Mouse (Mus musculus): Measurements from ENCODE around the gene Sncg.
"Not testable (repeated sequence)": the region's sequence is repeated elsewhere in the genome, so short reads cannot be mapped to it uniquely, and the experiment has no call there.

The Sncg gene

GRCm38 (mm10) chr14:34370921-34371320, 3.7 kb downstream of the Sncg start:
- no peak for DNase-seq (ENCODE audit: low spot score in 2 of 2)

GRCm38 (mm10) chr14:34370203-34370602, 4.4 kb downstream of the Sncg start:
- DNase-seq (ENCODE audit: low spot score in 2 of 2) = no peak

GRCm38 (mm10) chr14:34365147-34365507, 9.5 kb downstream of the Sncg start:
- no peak for DNase-seq (ENCODE audit: low spot score in 2 of 2)

DNA sequence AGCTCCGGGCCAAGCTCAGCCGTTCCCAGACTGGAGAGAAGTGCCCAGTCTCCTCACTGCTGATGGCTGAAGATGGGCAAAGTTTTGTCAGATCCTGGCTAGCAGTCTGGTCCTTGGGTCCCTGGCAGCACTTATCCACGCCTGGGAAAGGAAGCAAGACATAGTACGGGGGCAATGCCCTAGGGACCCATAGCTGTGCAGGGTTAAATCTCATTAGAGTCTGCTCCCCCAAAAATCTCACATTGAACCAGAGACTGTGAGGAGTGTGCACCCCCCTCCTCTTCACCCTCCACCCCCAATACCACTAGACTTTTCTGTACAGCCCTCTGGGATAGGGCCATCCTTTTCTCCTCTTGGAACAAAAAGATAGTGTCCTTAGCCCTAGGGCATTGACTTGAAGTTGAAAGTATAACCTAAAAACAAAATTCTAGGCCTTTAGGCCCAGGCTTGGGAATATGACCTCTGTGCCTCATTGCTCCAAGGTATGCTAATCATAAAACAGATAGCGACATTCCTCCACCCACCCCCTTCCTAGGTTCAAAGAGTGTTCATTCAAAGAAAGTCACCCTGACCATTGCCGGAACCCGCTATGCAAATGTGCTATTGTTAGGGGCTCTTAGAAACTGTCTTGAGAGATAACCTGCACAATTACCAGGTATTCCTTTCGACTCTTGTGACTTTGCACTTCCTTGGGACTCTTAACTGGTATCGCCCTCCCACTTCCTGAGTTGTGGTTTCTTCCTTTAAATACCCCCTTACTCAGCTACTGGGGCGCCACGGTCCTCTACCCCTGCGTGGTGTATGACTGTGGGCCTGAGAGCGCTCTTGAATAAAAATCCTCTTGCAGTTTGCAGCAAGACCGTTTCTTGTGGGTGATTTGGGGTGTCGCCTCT, 10.1 kb downstream of the Sncg start:
- not testable (repeated sequence) for DNase-seq (ENCODE audit: low spot score in 2 of 2)

- no peak for DNase-seq (ENCODE audit: low spot score in 2 of 2)
These were observed 10.9 kb downstream of the Sncg start for GRCm38 (mm10) chr14:34363490-34364253.

DNA sequence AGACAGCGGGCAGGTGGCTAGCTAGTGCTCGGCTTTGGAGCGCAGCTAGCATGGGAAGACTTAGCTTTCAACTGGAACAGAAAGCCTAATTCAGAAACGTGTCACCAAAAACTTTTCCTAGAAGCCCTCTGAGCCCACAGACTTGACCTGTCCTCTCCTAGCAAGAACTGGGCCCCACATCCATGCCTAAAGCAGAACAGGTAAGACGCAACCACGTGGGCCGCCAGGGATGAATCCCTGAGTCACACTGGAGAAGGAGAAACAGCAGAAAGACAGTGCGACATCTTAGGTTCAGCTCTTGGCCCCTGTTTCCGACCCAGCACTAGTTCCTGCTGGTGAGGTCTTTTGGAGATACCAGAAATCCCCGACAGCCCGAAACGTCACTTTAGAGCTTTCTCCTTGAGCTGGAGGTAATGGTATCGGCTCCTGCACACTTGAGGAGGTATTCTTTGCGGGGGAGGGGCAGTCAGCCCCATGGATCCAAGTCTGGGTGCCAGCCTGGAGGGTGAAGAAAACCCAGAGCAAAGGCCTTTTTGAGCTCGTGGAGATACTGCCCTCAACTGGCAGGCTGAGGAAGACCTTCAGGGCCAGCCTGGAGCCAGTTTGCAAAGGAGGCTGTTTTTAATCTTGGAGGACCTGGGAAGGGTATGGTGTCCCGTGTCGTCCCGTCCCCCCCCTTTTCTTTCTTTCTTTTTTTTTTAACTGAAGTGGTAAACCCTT, 11.7 kb downstream of the Sncg start:
- peak in 1 of 2 experiments; percentile 26 for DNase-seq (ENCODE audit: low spot score in 2 of 2)

- DNase-seq (ENCODE audit: low spot score in 2 of 2) = no peak
These were observed 12.5 kb downstream of the Sncg start for GRCm38 (mm10) chr14:34362135-34362534.

DNA sequence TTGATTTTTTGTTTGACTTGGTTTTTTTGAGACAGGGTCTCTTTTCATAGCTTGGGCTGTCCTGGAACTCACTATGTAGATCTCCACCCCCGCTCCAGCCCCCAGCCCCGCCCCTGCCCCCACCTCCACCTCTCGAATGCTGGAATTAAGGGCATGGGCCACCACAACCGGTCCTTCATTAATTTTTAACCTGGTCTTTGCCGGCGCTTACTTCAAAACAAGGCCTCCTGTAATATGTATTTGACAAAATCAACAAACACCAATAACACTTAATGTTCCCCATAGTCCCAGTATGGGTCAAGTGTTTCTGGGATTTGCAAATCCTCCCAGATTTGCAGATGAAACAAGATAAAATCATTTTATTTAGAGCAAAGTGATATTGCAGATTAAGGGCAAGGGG, 14.3 kb downstream of the Sncg start:
- DNase-seq (ENCODE audit: low spot score in 2 of 2) = no peak

DNA sequence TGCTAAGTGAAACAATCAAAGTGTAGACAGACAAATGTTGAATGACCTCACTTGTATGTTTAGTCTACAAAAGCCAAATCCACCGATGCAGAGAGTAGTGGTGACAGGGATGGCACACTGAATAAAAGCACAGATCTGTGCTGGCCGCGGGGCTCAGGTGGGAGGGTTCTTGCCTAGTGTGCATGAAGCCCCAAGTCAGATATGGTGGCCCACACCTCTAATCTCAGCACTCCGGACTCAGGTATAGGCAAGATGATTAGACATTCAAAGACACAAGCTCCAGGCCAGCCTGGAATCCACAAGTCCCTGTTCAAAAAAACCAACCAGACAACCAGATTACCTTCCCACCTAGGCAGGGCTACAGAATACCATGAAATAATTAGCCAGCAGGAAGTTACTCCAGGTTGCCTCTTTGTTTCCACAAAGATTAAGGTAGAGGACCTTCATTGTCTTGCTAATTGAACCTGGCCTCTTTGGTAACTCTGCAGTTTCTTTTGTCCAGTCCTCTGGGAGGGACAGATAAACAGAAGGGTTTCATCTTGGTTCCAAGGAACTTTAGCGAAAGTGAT, 14.8 kb downstream of the Sncg start:
- no peak for DNase-seq (ENCODE audit: low spot score in 2 of 2)

DNA sequence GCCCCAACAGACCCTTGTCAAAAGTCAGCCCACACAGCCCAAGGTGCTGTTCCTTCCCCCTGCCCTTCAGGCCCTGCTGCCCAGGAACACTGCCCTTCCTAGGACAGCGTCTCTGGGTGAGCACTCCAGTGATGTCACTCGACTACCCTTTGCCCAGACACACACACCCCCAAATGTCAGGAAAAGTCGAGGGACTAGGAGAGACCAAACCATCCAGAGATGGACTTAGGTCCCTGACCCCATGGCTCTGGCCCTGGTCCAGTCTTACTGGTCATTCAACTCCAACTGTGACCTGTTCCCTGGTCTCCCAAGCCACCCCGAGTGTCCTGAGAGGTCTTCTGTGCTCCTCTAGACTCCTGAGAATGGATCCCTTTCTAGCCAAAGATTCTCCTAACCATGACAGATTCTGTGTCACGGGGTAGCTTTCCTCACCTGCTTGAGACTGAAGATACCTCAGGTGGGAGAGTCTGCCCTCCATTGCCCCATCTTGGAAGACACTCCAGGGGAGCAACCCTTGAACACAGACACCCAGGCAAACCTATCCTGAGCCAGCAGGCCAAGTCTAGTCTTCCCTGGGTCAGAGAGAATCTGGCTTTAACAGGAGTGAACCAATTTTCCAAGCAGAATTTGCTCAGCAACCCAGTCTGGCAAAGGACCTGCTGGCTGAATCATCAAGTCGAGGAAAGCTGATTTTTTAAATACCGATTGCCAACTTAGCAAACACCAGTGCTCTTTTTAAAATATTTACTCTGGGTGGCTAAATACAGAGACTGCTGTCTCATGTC, 16.7 kb downstream of the Sncg start:
- DNase-seq (ENCODE audit: low spot score in 2 of 2) = no peak

DNA sequence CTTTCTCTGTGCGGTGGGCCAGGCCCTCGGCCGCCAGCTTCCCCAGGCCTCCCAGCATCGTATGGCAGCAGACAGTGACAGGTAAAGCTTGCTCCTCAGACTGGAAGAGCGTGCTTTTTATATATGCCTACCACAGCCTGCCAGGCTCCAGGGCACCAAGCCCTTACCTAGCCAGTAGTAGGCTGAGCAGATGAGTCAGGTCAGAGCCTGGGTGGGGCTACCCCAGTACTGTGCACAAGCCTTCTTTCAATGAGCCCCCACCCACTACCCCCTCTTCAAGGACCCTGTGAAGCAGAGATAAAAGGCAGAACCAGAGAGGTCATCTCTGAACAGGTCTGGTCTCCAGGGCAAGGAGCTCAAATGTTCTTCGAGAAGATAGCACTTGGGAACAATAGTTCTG, 19.3 kb downstream of the Sncg start, which contains the start of gene Fam25c:
TSS of gene Fam25c (minus strand) at position 133 of the 400 bp plus-strand sequence.
- DNase-seq (ENCODE audit: low spot score in 2 of 2) = no peak

DNA sequence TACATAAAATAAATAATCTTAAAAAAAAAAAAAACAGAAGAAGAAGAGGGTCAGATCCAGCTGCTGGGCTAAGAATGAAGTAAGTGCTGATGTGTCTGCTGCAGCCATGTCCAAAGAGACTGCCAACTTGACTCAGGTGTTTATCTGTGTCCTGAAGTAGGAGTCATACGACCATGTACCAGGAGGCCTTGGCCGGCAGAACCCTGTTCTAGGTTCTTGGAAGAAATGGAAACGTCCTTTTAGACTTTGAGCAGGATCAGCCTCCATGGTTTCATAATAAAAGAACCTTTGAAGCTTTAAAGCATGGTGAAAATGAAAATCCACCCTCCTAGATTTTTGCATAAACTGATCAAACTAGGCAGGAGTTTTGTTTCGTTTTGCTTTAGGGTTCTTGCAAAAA, 20.1 kb downstream of the Sncg start:
- DNase-seq (ENCODE audit: low spot score in 2 of 2) = no peak

DNA sequence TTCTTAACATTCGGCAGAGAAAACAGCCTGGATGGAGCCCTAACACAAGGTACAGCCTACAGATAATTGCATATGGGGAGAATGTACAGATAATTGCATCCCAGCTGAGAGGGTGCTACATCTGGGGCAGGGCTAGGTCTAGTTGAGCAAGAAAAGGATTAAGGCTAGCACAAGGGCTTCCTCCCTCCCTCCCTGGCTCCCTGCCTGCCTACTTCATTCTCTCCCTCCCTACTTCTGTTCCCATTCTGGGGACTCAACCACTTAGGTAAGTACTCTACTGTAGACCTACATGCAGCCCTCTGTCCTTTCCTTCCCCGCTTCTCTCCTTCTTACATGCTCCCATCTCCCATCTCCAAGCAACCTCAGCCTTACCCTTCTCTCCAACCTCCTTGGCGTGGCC, 21.3 kb downstream of the Sncg start:
- DNase-seq (ENCODE audit: low spot score in 2 of 2) = no peak

GRCm38 (mm10) chr14:34352523-34352922, 22.1 kb downstream of the Sncg start:
- no peak for DNase-seq (ENCODE audit: low spot score in 2 of 2)

DNA sequence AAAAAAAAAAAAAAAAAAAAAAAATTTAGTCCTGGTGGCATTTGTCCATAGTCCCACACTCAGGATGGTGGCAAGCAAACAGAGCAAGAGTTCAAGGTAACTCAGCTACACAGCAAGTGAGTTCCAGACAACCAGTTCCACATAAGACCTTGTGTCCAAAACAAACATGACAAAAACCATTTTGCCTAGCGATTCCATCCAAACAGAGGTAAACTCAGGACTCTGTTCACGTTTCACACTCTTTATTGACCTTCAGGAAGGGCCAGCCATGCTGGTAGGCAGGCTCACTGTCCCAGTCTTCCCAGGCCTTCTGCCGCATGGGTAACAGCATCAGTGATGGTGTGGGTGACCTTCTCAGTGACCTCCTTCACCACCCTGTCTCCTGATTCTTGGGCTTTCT, 22.9 kb downstream of the Sncg start:
- DNase-seq (ENCODE audit: low spot score in 2 of 2) = no peak

- no peak for DNase-seq (ENCODE audit: low spot score in 2 of 2)
These were observed 25.6 kb downstream of the Sncg start for GRCm38 (mm10) chr14:34349007-34349406.

DNA sequence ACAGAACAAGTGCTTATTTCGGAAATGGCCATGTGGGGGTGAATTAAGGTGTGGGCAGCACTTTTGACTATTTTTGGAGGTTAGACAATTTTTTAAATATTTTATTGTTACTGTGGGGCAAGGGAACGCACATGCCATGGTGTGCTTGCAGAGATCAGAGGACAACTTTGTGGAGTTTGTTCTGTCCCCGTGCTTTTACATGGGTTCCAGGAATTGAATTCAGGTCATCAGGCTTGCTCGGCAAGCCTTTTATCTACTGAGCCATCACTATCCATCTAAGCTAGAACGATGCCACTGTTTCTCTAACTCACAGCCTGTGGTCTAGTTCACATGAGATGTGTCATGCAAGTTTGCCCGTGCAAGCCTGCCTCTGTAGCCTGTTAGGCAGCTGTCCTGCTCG, 26.3 kb downstream of the Sncg start:
- no peak for DNase-seq (ENCODE audit: low spot score in 2 of 2)

- no peak for DNase-seq (ENCODE audit: low spot score in 2 of 2)
These were observed 27.5 kb downstream of the Sncg start for GRCm38 (mm10) chr14:34347084-34347483.

DNA sequence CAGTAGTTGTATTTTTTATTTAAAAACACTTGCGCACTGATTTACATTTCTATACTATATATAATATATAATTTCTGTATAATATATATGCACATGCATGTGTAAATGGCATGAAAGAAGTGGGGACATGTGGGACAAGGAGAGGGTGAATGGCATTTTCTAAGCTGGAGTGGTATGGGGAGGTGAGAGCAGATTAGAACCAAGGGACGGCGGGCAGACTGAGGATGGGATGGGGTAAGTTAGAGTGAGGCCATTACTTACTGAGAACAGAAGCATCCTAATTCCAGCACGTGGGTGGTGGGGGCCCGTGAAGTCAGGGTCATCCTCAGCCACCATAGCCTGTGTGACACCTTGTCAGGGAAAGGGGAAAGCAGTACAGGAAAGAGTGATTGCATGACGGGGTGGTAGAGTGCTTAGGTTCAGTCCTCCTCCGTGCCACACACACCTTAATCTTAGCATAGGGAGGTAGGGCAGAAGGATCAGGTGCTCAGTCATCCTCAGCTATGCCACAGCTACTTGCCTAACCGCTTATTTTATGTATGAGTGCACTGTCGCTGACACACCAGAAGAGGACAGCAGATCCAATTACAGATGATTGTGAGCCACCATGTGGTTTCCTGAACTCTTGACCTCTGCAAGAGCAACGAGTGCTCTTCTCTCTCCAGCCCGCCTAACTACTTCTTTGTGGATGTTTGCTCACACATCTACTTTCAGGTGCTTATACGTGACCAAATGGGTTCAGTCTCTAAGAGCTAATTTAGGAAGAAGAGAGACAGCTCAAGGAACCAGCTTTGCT, 28.6 kb downstream of the Sncg start:
- no peak for DNase-seq (ENCODE audit: low spot score in 2 of 2)

- DNase-seq (ENCODE audit: low spot score in 2 of 2) = no peak
These were observed 30.2 kb downstream of the Sncg start for GRCm38 (mm10) chr14:34344361-34344760.
